Mouse (Mus musculus) embryonic facial prominence, embryonic 11.5 days (tissue): ENCODE measurements around the gene Spata2l. TPM values are rescaled to one million over a fixed set of nuclear protein-coding genes. Genes with fewer than 3 reads are reported as not detected.
A peak's percentile ranks its signal among the peaks of the same experiment; 100 is the strongest.
"Not testable (repeated sequence)": the region's sequence is repeated elsewhere in the genome, so short reads cannot be mapped to it uniquely, and the experiment has no call there.

Experiments
- ATAC-seq: fragments of 200-750 bp; cut with Nextera tagmentation; replicated peaks from 2 replicates; pipeline ENCODE4 v1.8.0; 2017; ENCODE audit warnings: low read depth; ENCODE audit not compliant: insufficient number of reproducible peaks, low FRiP score, low TSS enrichment
- DNase-seq: peaks from one replicate; pipeline ENCODE4 v3.0.0-alpha.2; 2015; ENCODE audit warnings: low spot score
- H3K27ac ChIP-seq: fragments of 300-500 bp; sonication (generic); replicated peaks from 2 replicates; pipeline ENCODE4 v1.5.1; 2014; ENCODE audit warnings: mild to moderate bottlenecking, low read depth, low read length, control low read depth
- H3K27me3 ChIP-seq: fragments of 300-500 bp; sonication (generic); 2 replicates; pipeline ENCODE4 v1.6.1; 2014; ENCODE audit warnings: mild to moderate bottlenecking, low read length, moderate library complexity, mixed read lengths; ENCODE audit not compliant: control insufficient read depth, insufficient read depth
- H3K36me3 ChIP-seq: fragments of 300-500 bp; sonication (generic); replicated peaks from 2 replicates; pipeline ENCODE4 v1.6.1; 2014; ENCODE audit warnings: low read depth, mild to moderate bottlenecking, low read length, moderate library complexity, mixed read lengths; ENCODE audit not compliant: control insufficient read depth, insufficient read depth
- H3K4me1 ChIP-seq: fragments of 300-500 bp; sonication (generic); 2 replicates; pipeline ENCODE4 v1.6.1; 2014; ENCODE audit warnings: low read length, mixed read lengths; ENCODE audit not compliant: control insufficient read depth, insufficient read depth
- H3K4me2 ChIP-seq: fragments of 300-500 bp; sonication (generic); 2 replicates; pipeline ENCODE4 v1.6.1; 2014; ENCODE audit warnings: low read depth, mild to moderate bottlenecking, control low read depth, low read length, moderate library complexity
- H3K4me3 ChIP-seq: fragments of 300-500 bp; sonication (generic); 2 replicates; pipeline ENCODE4 v1.5.1; 2014; ENCODE audit warnings: low read depth, low read length, control low read depth
- H3K9ac ChIP-seq: fragments of 300-500 bp; sonication (generic); replicated peaks from 2 replicates; pipeline ENCODE4 v1.6.1; 2014; ENCODE audit warnings: mild to moderate bottlenecking, control low read depth, low read length
- H3K9me3 ChIP-seq: fragments of 300-500 bp; sonication (generic); replicated peaks from 2 replicates; pipeline ENCODE4 v1.6.1; 2016; ENCODE audit warnings: mild to moderate bottlenecking, low read length, inconsistent platforms, mixed read lengths; ENCODE audit not compliant: control insufficient read depth
- WGBS: fragments of 180-500 bp; shearing (Covaris S2); extraction: QIAGEN DNeasy Blood & Tissue Kit; methylation state at CpG from one replicate; pipeline ENCODE4 v1.1.7; 2014; 5-methylcytosine and 5-hydroxymethylcytosine counted together
- polyA plus RNA-seq: library from polyadenylated mRNA; unstranded; fragments of >200 nt; fragmentation: Nextera tagmentation; extraction: Ambion mirVana; gene quantifications from 2 replicates; pipeline ENCODE4 v1.2.1, GENCODE M21; 2014

The Spata2l gene
- polyA plus RNA-seq, 1 experiment from 2014 or later: 1.1 TPM

GRCm38 (mm10) chr8:123231742-123232141 lies 4.3 kb downstream of the Spata2l start:
- peaks cover 9% of the 10 kb centered on the region for H3K27me3 ChIP-seq
- no peaks in the 10 kb centered on the region for H3K9me3 ChIP-seq
- no peak overlapping the region for H3K9ac ChIP-seq
- no peak for DNase-seq
- H3K36me3 ChIP-seq: no peaks in the 10 kb centered on the region
- no peak overlapping the region for H3K4me3 ChIP-seq
- no peaks in the 10 kb centered on the region for H3K4me1 ChIP-seq
- no peak for ATAC-seq
- H3K27ac ChIP-seq: no peak overlapping the region
- WGBS: 67% methylated on average over 5 of the region's 5 CpGs
- H3K4me2 ChIP-seq: no peak overlapping the region

DNA sequence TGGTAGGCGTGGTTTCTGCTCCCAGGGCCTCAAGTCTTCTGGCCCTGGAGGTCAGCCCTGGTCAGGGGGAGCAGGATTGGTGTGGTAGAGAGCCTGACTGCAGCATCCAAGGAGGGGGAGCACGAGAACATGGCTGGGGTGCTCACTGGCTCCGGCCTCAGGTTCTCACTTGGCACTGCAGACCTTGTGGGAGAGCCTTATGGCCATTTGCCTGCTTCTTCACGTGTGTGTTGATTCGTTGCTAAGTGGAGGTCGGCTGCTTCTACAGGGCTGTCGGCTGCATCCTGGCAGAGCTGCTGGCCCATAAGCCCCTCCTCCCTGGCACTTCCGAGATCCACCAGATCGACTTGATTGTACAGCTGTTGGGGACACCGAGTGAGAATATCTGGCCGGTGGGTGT lies 5.7 kb downstream of the Spata2l start:
- not testable (repeated sequence) for H3K4me3 ChIP-seq, H3K27ac ChIP-seq, H3K9me3 ChIP-seq, H3K27me3 ChIP-seq, DNase-seq, H3K4me1 ChIP-seq, ATAC-seq, H3K36me3 ChIP-seq, H3K9ac ChIP-seq, H3K4me2 ChIP-seq
- 90% methylated on average over 9 of the region's 11 CpGs for WGBS

DNA sequence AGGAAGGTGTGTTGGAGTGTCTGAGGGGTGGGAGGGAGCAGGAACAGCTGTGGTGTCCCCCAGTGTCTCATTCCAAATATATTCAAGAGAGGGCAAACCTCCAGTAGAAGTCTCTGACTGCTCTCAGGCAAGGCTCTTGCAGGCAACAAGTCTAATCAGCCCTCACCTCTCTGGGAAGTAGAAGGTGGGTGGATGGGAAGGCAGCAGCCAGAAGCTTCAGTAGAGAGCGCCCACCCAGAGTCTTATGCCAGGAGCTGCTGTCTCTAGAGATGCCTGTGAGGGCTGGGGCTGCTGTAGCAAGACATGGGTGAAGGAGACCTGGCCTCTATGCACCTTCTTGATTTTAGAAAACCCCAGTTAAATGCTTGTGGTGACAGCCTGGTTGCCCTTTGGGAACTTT lies 7.6 kb downstream of the Spata2l start:
- Histone ChIP-seq H3K4me3 (no peak overlapping the region), H3K27ac (no peak overlapping the region), H3K4me2 (no peak overlapping the region), H3K4me1 (no peaks in the 10 kb centered on the region), H3K9ac (no peak overlapping the region), H3K9me3 (no peaks in the 10 kb centered on the region), H3K27me3 (no peaks in the 10 kb centered on the region), H3K36me3 (no peaks in the 10 kb centered on the region)
- WGBS: 95% methylated on average over 1 of the region's 1 CpGs
- DNase-seq: no peak
- no peak for ATAC-seq

DNA sequence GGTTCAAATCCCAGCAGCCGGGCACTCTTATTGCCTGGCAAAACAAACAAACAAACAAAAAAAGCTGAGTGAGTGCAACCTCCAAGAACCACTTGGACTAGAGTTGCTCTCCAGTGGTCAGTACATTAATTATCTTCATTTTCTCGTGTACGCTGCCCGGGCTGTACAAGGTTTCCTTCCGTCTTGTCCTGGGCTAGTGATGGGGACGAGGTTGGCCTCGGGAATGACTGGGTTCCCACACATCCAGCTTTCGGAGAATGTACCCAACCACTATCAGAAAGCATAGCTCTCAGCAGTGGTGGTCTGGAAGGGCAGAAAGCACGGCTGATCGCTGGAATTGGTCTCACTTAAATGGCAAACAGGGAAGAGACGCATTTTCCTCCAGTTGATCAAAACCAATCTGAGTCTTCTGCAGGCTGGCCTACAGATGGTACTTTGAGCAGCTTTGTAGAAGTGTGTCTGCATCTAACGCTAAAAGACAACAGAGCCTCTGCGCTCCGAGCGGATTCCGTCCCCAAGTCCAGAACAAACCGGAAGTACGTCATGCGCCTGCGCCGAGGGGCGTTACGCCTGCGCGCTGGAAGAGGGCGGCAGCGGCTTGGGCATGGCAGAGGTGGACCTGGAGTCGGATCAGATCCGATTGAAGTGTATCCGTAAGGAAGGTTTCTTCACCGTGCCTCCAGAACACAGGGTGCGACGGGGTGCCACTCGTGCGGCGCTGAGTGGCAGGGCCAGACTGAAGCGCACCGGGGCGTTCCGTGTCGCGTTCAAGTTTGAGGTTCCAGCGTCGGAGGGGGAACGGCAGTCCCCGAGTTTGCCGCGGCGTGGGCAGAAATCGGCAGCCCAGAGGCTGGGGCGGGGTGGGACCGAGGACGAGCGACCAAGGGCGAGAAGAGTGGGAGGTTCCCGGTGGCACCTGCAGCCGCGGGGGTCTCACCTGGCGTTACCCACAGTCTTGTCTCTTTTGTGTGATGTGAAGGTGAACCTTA lies 11.5 kb downstream of the Spata2l start, which contains the start of gene Cdk10:
Gene Cdk10 (plus strand): TSS at position 565 of the 989 bp plus-strand sequence.
- peak within 1 kb of the TSS; percentile 90 for H3K4me3 ChIP-seq

DNA sequence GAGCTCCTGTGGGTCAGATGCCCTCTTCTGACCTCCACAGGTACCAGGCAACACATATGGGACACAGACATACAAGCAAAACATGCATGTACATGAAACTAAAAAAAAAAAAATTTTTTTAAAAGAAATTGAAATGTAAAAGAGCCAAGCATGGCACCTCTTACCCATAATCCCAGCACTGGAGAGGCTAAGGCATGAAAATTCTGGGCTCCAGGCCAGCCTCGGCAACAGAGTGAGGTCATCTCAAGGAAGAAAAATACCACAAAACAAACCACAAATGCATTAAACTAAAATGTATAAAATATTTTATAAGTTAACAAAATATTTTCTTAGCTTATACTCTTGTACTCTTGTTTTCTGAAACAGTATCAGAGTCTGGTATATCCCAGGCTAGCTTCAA lies 15.1 kb downstream of the Spata2l start:
- Histone ChIP-seq H3K4me1 (no peaks in the 10 kb centered on the region), H3K36me3 (no peaks in the 10 kb centered on the region), H3K9me3 (no peaks in the 10 kb centered on the region), H3K4me3 (no peak overlapping the region), H3K9ac (no peak overlapping the region), H3K27me3 (no peaks in the 10 kb centered on the region), H3K4me2 (no peak overlapping the region), H3K27ac (no peak overlapping the region)
- 97% methylated on average over 1 of the region's 1 CpGs for WGBS
- no peak for DNase-seq
- no peak for ATAC-seq

More for the DNA sequence above, 11.5 kb downstream of the Spata2l start, which contains the start of gene Cdk10:
- Histone ChIP-seq H3K9ac (peak within 1 kb of the TSS; percentile 89), H3K27ac (peak within 1 kb of the TSS; percentile 67; the same call in 1 of the 2 replicates), H3K4me1 (no peaks in the 10 kb centered on the region), H3K9me3 (no peaks in the 10 kb centered on the region), H3K36me3 (no peaks in the 10 kb centered on the region), H3K27me3 (no peaks in the 10 kb centered on the region), H3K4me2 (peak within 1 kb of the TSS; percentile 92)
- DNase-seq: peak; percentile 97
- ATAC-seq: peak; percentile 82
- 3% methylated on average over 59 of the region's 59 CpGs for WGBS

DNA sequence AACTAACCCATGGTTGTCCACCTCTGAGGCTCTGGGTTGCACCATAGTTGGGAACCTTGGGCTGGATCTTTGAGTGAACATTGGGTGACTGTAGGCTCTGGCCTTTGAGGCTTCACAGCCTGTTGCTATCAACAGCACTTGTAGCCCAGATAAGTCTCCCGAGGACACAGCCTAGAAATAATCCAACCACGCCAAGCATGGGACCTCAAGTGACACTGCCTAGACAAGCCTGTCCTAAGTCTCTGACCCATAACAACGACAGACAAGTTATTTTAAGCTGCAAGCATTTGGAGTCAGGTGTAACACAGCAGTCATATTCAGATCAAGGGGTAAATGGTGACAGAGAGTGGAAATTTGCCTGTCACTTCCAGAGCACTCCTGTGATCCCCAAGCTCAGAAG lies 20.6 kb downstream of the Spata2l start:
- no peak overlapping the region for H3K4me3 ChIP-seq
- no peak overlapping the region for H3K9ac ChIP-seq
- no peak for DNase-seq
- ATAC-seq: no peak
- H3K27me3 ChIP-seq: no peaks in the 10 kb centered on the region
- WGBS: 66% methylated on average over 3 of the region's 3 CpGs
- H3K4me1 ChIP-seq: no peaks in the 10 kb centered on the region
- no peak overlapping the region for H3K4me2 ChIP-seq
- no peaks in the 10 kb centered on the region for H3K36me3 ChIP-seq
- no peaks in the 10 kb centered on the region for H3K9me3 ChIP-seq
- H3K27ac ChIP-seq: no peak overlapping the region

- DNase-seq: no peak
- H3K27ac ChIP-seq: no peak overlapping the region
- H3K27me3 ChIP-seq: no peaks in the 10 kb centered on the region
- no peaks in the 10 kb centered on the region for H3K4me1 ChIP-seq
- H3K36me3 ChIP-seq: peaks cover 2% of the 10 kb centered on the region; the same call in 1 of the 2 replicates
- H3K4me2 ChIP-seq: peak overlapping the region; percentile 74
- WGBS: 21% methylated on average over 22 of the region's 22 CpGs
- ATAC-seq: no peak
- peak overlapping the region; percentile 27 for H3K9ac ChIP-seq
- H3K9me3 ChIP-seq: no peaks in the 10 kb centered on the region
- H3K4me3 ChIP-seq: peak overlapping the region; percentile 93
Measured at GRCm38 (mm10) chr8:123213118-123213772, 22.8 kb downstream of the Spata2l start.
